Mouse (Mus musculus) mouse trophoblast stem cell (cell line): ENCODE data around the gene Zfyve27.

Experiments
- in situ Hi-C, 2 experiments: fragments of 300-500 bp; cut with MseI, MboI; formaldehyde crosslinking; loops; 2 replicates in 1 of 2; 3 replicates in 1 of 2; pipeline ENCODE4 v1.15.1; 2025

The Zfyve27 gene

DNA sequence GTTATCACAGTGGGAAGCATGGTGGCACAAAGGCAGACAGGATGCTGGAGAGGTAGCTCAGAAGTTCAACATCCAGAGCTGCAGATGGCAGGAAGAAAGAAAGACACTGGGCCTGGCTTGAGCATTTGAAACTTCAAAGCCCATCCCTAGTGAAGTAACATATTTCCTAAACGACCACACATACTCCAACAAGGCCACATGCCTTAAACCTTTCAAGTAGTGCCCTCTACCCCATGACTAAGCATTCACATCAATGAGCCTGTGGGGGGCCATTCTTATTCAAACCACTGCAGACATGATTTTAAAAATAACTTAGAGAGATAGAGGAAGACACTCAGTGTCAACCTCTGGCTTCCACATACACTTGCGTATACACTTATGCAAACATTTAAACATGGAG, 21.0 kb upstream of the Zfyve27 start:
- in situ Hi-C loops = no loop called here

DNA sequence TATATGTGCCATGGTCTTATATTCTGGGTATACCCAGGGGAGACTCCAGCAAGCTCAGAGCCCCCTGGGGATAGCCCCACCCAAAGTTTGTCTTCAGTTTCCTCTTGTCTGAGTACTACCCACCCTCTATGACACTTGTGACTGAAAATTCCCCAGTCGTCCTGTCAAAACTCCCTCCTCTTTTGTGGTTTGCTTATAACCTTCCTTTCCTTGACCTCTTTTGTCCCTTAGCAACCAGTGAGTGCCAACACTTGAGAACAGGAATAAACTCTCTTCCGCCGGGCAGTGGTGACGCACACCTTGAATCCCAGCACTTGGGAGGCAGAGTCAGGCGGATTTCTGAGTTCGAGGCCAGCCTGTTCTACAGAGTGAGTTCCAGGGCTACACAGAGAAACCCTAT, 19.7 kb upstream of the Zfyve27 start:
- in situ Hi-C loops = no loop called here

DNA sequence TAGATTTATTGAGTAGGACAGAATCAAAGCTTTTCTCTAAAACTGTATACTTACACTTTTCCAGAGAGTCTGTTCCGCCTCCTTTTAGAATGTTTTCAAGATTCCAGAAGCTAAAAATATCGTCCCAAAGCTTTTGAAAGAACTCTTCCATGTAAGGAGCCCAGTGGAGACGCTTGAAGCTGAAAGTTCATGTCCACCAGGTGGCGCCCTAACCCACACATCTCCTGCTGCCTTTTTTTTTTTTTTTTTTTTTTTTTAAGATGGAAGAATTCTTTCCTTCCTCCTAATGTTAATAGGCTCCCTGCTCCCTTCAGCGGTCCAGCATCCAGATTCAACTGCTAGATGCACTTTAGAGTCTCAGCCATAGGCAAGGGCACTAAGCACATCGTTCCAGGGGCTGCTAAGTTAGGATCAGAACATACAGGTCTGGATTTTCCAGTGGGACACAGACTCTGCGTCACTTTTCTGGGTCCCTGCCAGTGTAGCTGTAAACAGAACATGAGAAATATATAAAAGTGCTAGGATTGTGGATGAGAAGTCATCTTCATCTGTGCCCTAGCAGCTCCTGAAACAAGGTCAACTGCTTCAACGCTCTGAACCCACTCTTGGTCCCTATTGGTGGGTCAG, 19.1 kb upstream of the Zfyve27 start:
- in situ Hi-C loops = no loop called here

DNA sequence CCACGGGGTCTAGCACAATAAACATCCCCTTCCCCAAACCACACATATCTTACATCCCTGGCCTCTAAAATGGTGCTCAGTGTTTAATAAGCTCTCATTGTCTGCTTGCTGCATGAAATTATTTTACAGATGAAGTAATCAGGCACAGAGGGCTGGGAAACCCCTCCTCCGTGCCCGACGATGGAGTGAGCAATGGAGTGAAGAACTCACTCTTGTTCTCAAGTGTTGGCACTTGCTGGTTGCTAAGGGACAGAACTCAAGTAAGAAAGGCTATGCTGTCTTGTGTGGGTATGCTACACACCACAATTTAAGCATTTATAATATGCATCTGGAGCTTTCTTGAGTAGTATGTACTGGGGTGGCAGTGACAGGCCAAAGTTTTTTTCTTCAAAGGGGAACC, 18.5 kb upstream of the Zfyve27 start:
- in situ Hi-C loops = no loop called here

DNA sequence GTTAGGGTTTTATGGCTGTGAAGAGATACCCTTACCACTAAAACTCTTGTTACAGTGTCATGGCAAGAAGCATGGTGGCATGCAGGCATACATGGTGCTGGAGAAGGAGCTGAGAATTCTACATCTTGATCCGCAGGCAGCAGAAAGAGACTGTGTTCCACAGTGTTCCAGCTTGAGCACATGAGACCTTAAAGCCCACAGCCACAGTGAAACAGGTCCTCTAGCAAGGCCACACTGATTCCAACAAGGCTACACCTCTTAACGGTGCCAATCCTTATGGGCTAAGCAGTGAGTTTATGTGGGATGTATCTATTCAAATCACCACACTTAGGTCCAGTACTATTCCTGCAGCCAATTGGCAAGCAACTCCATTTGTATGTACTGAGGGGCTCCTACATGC, 18.0 kb upstream of the Zfyve27 start:
- in situ Hi-C loops = no loop called here

DNA sequence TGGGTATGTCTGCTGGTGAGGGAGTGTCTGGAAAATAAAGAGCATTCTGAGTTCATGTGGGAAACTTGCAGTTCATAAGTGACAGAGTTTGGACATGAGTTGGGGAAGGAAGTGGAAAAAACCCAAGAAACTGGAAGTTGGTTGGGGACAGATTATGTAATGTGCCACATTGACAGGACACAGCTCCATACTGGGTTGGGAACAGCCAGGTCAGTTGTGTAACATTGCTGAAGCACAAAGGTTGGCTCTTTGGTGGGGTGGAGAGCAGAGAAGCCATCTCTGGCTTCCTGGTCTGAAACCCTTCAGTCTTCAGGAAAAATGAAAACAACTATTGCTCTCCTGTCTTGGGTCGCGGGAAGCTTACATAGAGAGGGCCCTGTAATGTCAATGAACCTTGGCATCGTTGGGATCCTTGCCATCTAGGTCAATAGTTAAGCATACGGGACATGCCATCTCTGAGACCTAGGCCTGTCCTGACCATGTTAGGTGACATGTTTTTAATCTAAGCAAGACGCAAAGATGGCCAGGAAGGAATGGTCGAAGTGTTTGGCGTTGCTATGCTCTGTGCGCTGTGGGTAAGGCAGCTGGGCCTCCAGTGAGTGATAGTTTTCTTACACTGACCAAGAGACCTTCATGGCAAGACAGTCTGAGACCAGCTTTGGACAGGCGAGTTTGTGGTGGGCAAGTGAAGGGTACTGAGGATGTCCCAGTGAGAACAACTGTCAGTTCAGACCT, 17.3 kb upstream of the Zfyve27 start:
- in situ Hi-C loops = no loop called here

DNA sequence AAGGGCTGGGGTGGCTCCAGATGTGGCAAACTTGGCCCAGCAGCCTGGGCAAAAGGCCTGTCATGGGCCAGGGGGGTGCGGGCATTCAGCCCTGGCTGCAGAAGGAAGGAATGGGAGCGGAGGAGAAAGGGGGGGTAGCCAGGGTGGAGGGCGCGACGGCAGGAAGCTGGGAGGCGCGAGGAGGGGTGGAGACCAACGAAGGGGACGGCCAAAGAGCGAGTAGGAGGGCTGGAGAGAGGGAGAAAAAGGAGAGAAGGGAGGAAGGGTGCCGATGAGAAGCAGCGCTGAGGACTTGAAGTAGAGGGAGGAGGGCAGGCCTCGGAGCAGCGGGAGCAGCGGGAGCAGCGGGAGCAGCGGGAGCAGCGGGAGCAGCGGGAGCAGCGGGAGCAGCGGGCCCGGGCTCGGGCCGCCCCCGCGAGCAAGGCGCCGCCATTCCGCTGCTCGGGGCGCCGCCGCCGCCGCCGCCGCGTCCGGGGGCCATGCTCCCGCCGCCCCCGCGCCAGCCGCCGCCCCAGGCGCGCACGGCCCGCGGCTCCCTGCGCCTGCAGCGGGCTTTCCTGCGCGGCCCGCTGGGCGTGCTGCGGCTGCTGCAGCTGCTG, 16.5 kb upstream of the Zfyve27 start, which contains the start of gene Marveld1:
TSS of gene Marveld1 (plus strand) at position 231 of the 599 bp plus-strand sequence.
- in situ Hi-C loops = no loop called here

DNA sequence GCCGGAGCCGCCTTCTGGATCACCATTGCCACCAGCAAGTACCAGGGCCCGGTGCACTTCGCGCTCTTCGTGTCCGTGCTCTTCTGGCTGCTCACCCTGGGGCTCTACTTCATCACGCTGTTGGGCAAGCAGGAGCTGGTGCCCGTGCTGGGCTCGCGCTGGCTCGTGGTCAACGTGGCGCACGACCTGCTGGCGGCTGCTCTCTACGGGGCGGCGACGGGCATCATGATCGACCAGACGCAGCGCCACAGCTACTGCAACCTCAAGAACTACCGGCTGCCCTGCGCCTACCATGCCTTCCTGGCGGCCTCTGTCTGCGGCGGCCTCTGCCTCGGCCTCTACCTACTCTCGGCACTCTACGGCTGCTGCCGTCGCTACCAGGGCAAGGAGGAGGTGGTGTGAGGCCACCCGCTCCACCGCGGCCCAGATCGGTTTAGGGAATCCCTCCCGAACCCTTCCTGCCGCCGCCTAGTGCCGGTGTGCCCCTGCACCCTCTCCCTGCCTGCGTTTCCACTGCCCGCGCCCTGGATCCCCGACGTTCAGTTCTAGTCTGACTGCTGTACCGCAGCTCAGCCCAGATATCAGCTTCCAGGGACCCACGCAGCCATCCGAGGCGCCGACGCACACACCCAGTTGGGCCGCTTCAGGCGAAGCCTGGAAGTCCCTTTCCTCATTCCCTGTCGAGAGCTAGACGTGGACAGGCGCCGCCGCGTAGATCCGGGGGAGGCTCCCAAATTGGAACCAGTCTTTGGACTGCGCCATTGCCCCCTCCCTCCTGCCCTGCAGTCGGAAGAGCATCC, 15.8 kb upstream of the Zfyve27 start:
- in situ Hi-C loops = no loop called here

DNA sequence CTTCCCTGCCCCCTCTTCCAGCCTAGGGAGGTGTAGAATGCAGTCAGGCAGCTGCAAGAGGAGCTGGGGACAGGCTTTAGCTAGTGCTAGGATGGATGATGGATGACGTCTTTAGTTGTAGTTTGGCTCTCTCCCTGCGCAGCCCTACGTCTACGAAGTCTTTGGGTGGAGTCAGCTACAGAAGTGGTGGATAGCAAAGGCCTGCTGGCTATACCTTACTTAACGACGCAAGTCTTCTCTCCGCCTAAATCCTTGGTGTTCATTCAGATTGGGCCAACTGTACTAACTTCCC, 15.2 kb upstream of the Zfyve27 start:
- in situ Hi-C loops = no loop called here

DNA sequence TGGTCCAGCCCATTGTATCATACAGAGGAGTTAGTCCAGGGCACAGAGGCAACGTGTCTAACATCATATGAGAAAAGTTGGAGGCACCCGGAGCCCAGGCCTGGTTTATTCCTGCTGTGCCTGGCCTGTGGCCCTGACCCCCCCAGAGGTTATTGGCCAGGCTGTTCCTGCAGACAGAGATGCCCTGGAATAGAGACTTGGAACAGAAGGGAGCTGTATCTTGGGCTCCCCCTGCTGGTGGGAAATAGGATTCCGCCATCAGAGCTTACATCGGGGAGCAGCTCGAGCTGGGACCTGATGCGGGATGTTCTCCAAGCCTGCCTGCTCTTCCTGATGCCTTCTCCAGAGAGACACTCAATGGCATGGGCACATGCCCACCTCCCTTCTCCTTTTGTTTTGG, 11.8 kb upstream of the Zfyve27 start:
- in situ Hi-C loops = no loop called here

DNA sequence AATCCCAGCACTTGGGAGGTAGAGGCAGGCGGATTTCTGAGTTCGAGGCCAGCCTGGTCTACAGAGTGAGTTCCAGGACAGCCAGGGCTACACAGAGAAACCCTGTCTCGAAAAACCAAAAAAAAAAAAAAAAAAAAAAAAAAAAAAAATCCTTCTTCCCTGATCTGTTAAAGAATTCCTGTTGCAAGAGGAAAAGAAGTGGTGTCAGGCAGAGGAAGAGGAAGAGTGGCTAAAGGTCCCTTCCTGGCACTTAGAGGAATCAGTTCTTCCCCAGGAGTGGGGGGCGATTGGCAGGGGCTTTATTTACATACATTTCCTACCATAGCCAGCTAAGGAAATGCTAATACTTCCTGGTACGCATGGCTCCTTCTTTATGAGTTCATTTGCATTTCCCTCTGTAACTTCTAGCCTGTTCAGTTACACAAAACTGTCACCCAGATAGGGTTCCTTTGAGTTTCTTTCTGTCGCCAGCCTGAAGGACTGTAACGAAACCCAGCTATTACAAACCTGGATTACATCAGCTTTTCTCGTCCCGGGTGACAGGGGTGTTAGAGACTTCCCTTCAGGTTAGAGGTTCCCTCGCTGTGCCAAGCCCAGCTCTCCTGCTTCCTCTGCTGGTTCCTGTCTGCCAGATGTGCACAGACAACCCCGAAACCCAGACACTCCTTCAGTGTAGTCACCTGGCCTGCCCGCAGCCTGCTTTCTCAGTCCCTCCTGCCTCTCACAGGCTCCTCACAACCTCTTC, 6.1 kb upstream of the Zfyve27 start:
- in situ Hi-C loops = no loop called here

DNA sequence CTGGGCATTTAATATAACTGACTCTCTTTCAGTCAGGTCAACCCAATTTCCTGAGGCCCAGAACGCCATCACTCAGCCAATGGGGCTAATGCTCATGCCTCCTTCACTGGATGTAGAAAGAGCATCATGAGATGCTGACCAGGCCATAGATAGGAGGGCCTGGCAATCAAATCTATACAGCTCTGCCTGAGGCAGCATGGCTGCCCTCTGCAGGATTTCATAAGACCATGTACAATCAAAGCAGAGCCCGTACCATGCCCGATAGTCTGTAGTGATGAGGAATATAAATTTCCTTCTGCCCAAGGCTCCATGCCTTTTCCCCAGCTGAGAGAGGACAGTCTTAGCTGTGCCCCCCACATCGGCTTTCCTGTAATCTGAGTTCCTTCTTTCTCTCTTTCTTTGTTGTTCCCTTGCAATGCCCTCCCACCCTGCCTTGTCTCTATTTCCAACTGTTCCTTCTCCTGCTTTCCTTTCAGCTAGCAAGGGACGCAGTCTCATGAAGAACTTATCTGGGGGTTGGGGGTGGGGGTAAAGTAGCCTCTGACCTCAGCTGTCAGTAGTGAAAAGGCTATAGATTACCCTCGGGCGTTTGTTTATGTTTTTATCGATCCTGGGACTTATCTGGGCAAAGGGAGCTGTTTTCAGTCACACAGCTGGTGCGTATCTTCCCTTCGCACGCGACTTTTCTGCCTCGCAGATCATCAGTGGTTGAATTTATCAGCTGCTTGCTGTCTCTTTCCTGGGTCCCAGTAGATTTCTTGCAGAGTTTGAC, 5.3 kb upstream of the Zfyve27 start:
- in situ Hi-C loops = no loop called here

DNA sequence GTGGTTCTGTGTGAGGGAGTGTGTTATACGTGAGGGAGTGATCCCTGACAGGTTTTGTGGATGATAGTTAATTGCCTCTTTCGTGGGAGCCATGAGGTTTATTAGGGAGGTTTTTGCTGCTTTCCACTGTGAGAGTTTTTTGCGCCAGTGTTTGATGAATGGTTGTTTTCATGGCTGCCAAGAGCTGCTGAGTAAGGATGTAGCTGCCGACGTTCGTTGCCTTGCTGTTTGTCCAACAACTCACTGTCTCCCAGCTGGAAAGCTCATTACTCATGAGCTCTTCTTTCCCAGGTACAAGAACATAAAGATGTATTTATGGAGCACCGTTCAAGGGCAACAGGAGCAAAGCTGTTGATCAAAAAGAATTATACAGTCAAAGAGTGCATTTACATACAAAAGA, 437 bp downstream of the Zfyve27 start:
- in situ Hi-C loops = no loop called here

DNA sequence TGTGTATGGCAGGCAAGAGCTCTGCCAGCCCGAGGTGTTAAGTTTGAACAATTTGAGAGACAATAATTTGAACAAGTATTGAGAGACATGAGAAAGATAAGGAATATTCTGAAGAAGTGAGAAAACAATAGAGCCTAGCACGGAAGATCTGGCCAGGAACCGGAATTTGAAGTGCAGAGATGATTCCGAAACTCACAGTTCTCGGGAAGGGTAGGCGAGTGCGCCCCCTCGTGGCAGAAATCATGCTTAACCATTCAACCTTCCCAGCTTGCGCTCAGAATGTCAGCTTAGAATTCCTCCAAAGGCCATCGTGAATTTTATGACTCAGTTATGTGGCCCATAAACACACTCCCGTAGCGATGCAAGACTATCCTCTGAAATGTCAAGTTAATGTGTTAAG, 2.4 kb downstream of the Zfyve27 start:
- in situ Hi-C loops = no loop called here

DNA sequence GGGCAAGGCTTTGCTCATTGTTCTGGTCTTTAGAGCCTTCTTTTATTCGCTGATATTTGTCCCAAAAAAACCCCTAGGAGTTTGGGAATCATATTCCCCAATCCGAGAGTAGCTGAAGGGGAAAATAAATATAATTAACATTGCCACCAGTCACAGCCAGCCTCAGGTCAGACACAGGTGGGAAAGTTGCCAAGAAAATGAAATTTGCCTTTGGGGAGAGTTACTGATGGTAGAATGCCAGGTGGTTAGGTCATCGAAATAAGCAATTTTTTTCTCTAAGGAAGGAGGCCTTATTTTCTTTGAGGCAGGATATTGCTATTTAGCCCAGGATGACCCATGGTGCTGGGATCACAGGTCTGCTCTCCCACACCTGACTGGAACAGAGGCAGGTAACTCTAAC, 3.0 kb downstream of the Zfyve27 start:
- in situ Hi-C loops = no loop called here

DNA sequence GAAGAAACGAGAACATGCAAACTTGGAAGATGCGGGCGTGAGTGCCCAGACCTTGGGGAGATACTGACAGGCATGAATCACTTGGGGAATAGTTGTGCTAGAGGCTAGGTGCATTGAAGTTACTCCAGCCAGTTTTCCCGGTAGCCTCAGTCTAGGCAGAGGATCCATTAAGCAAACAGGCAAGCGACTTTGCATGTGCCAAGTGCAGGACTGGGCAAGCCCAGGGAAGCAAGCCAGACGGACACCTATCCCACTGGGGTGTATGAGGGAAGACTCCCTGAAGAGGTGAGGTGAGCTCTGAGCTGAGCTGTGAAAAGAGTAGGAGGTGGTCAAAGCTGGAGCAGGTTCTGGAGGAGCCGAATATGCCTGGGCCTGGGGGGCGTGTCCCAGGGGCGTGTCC, 3.7 kb downstream of the Zfyve27 start:
- in situ Hi-C loops = no loop called here

DNA sequence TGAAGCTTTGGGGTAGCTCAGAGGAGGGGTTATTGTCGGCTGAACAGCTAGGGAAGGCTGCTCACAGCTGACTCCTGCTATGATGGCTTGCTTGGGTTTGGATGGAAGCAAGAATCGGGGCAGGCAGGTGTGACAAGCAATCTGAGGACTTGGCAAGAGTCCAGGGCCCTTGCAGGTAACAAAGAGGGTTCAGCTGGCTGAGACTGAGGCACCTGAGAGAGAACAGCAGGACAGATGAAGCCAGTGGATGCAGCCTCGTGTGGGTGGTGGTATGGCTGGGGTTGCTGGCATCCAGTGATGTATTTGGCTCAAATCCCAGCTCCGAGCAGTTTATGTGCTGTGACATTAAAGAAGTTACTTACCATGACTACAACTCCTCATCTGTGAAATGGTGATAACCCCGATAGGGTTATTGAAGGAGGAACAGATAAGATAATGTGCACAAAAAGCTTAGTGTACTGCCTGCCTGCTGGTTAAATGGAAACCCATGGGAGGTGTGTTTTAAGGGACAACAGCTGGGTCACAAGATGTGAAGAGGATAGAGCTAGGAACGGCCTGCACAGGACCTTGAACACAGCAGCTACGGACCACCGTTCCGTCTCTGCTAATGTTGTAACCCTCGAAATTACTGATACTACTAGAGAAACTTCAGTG, 5.7 kb downstream of the Zfyve27 start:
- in situ Hi-C loops = no loop called here

DNA sequence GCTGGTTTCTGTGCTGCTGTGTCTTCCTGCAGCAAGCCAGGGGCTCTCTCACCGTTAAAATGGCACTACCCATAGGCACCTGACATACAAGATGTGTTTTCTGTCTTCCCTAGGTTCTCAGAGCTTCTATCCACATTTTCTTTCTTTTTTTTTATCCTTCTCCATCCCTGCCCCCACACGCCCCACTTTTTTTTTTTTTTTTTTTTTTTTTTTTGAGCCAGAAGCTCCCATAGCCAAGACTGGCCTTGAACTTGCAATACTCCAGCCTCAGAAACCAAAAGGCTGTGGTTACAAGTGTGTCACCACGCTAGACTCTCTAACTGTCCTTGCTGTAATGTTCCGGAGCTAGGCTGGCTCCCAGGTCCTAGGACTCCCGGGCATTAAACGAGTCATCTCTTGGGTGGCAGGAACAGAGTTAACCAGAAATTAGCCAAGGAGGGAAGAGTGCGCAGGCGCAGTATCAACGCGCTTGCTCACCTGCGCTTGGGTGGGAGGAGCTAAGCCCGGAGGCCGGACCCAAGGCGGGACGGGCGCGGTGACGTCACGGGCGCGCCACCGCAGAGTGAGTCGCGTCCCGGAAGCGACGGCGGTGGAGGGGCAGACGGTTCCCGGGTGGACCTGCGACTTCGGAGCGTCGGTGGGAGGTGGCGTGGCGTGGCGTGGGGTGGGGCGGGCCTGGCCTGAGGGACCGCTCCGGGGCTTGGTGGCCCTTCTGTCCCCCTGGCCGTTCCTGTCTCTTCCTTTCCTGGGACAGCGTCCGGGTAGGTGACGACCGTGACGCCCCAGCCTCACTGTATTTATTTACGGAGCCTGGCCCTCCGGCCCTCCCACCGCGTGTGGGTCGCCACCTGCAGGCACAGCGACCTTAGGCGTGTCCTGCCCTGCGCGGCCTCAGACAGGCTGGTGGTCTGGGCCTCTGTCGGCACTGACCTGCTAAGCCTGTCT, 6.5 kb downstream of the Zfyve27 start:
- in situ Hi-C loops = no loop called here

DNA sequence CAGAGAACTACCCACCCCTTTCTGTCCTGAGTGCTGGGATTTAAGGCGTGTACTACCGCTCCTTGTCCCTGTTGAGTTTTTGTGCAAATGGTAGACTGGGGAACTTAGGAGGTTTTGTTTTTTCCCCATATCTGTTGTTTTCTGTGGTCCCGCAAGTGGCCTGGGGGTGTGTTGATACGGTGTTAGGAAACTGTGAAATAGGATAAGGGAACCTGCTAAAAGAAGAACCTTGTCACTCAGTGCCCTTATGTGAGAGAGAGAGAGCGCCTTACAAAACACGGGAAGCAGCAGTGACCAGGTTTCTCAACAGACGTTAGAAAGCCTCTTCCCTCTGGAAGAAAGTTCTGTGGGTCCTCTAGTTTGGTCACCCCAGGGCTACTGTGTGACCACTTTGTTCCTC, 13.1 kb downstream of the Zfyve27 start:
- in situ Hi-C loops = no loop called here
